15 mouse cellular contexts compared by ENCODE assay signal in genomic region chr17:30859989-30860585, GRCm38 (mm10). TPM values are rescaled to one million over a fixed set of nuclear protein-coding genes. Genes with fewer than 3 reads are reported as not detected.
DNase-seq lines count a peak whose midpoint lies in the region; ATAC-seq and TF ChIP-seq lines count a peak whose summit lies in the region.
"Had no signal": no experiment of that assay in that cellular context is flagged by ENCODE, and none has a peak within 500 bp of the region (broad histone marks: within the 10 kb centered on the region; RNA-seq: fewer than 3 reads in every experiment).

No protein-coding gene starts in this region.

- H3K36me3 ChIP-seq in forebrain, embryonic 10.5 days (replicated peaks) = no peaks in the 10 kb centered on the region
- H3K36me3 ChIP-seq in hindbrain, embryonic 12.5 days = no peaks in the 10 kb centered on the region
- H3K36me3 ChIP-seq in midbrain, embryonic 14.5 days (ENCODE audit: control insufficient read depth, insufficient read depth, low read length) = no peaks in the 10 kb centered on the region
- H3K36me3 ChIP-seq: embryonic facial prominence, embryonic 13.5 days had no signal

- H3K4me1 ChIP-seq in forebrain, embryonic 10.5 days = peaks cover 33% of the 10 kb centered on the region
- H3K4me1 ChIP-seq in hindbrain, embryonic 12.5 days = peaks cover 33% of the 10 kb centered on the region
- peaks cover 23% of the 10 kb centered on the region for H3K4me1 ChIP-seq in midbrain, embryonic 14.5 days (ENCODE audit: control insufficient read depth, insufficient read depth, low read length)

- H3K9ac ChIP-seq in hindbrain, embryonic 12.5 days = 0 out of 2 replicates have a peak overlapping the region, but pooled peaks have one; percentile 32
- H3K9ac ChIP-seq in midbrain, embryonic 14.5 days (replicated peaks; ENCODE audit: low read length) = no peak overlapping the region
- H3K9ac ChIP-seq: embryonic facial prominence, embryonic 13.5 days had no signal

- H3K27me3 ChIP-seq in forebrain, embryonic 10.5 days (ENCODE audit: poor library complexity, severe bottlenecking) = no peaks in the 10 kb centered on the region
- H3K27me3 ChIP-seq in hindbrain, embryonic 12.5 days = no peaks in the 10 kb centered on the region
- H3K27me3 ChIP-seq in midbrain, embryonic 14.5 days (ENCODE audit: control insufficient read depth, insufficient read depth, low read length) = no peaks in the 10 kb centered on the region
- H3K27me3 ChIP-seq: embryonic facial prominence, embryonic 13.5 days had no signal

- peak; percentile 80 for DNase-seq in Muller cell, postnatal 12 days (ENCODE audit: inconsistent ontology term)
- no peak for DNase-seq in forebrain, embryonic 10.5 days (ENCODE audit: extremely low spot score, low spot score)
- DNase-seq in midbrain, embryonic 14.5 days = peak; percentile 72
- no peak for DNase-seq in ovary, postnatal 14 days (ENCODE audit: low spot score)
- no peak for DNase-seq in gastrocnemius, adult 2 months
- no peak for DNase-seq in adrenal gland, adult 8-10 months
- no peak for DNase-seq in layer of hippocampus, postnatal 36 days
- DNase-seq: cerebellum, adult 8-10 months; heart, adult 2 months; heart, postnatal 36 days; liver had no signal

- no peak for TF ChIP-seq CTCF in gastrocnemius, adult 2 months (IDR thresholded peaks at IDR 0.05)

- H3K4me3 ChIP-seq in forebrain, embryonic 10.5 days = no peak overlapping the region
- no peak overlapping the region for H3K4me3 ChIP-seq in hindbrain, embryonic 12.5 days
- no peak overlapping the region for H3K4me3 ChIP-seq in midbrain, embryonic 14.5 days (replicated peaks; ENCODE audit: low read depth, low read length)
- H3K4me3 ChIP-seq in gastrocnemius, adult 2 months = no peak overlapping the region
- H3K4me3 ChIP-seq: embryonic facial prominence, embryonic 13.5 days; heart, adult 2 months had no signal

- no peaks in the 10 kb centered on the region for H3K9me3 ChIP-seq in forebrain, embryonic 10.5 days
- no peaks in the 10 kb centered on the region for H3K9me3 ChIP-seq in hindbrain, embryonic 12.5 days (replicated peaks)
- no peaks in the 10 kb centered on the region for H3K9me3 ChIP-seq in midbrain, embryonic 14.5 days (ENCODE audit: control insufficient read depth, low read length)
- H3K9me3 ChIP-seq: embryonic facial prominence, embryonic 13.5 days had no signal

- WGBS in forebrain, embryonic 10.5 days = 45% methylated on average over 10 of the region's 10 CpGs
- WGBS in hindbrain, embryonic 12.5 days = 39% methylated on average over 10 of the region's 10 CpGs
- 17% methylated on average over 10 of the region's 10 CpGs for WGBS in midbrain, embryonic 14.5 days

- H3K4me2 ChIP-seq in hindbrain, embryonic 12.5 days (replicated peaks) = no peak overlapping the region
- no peak overlapping the region for H3K4me2 ChIP-seq in midbrain, embryonic 14.5 days (ENCODE audit: low read length)

- peak overlapping the region; percentile 71 for H3K27ac ChIP-seq in forebrain, embryonic 10.5 days
- peak overlapping the region; percentile 74 for H3K27ac ChIP-seq in hindbrain, embryonic 12.5 days
- peak overlapping the region; percentile 72 for H3K27ac ChIP-seq in midbrain, embryonic 14.5 days (replicated peaks; ENCODE audit: low read depth, low read length)
- no peak overlapping the region for H3K27ac ChIP-seq in gastrocnemius, adult 2 months
- H3K27ac ChIP-seq: embryonic facial prominence, embryonic 13.5 days; heart, adult 2 months had no signal

- intact Hi-C loops in gastrocnemius, adult 2 months (cut with DNase I) = no loop called here

- peak; percentile 55 for ATAC-seq in hindbrain, embryonic 12.5 days (ENCODE audit: low FRiP score)
- ATAC-seq in midbrain, embryonic 14.5 days (ENCODE audit: low FRiP score, low TSS enrichment) = peak; percentile 63
- ATAC-seq: lung, postnatal 0 days had no signal

RNA-seq across cellular contexts. Expression of gene Glp1r, which starts 41.5 kb away (rescaled TPM):
- 0.05 TPM in 1 of 2 replicates, not detected in the other for polyA plus RNA-seq in forebrain, embryonic 10.5 days (2016; fragmentation: Nextera tagmentation; extraction: Ambion mirVana)
- polyA plus RNA-seq in hindbrain, embryonic 12.5 days (2016; fragmentation: Nextera tagmentation; extraction: Ambion mirVana) = not detected in 2 replicates
- 0.46 and 0.58 TPM in 2 replicates for polyA plus RNA-seq in midbrain, embryonic 14.5 days (2014; fragmentation: Nextera tagmentation; extraction: Ambion mirVana)
- total RNA-seq in gastrocnemius, adult 2 months (2021) = not detected
- total RNA-seq in adrenal gland, adult 8-10 months (2022) = under 1 TPM; 0.08 to 0.20 (median 0.11) TPM
- total RNA-seq in layer of hippocampus, postnatal 36 days (2021) = 1 to 10 TPM; 2.8 to 3.8 TPM
- total RNA-seq: monocyte, adult 5-6 weeks had no signal

Comparison
In these comparisons a context has a peak if more than half of its experiments do, and no peak if none do; other contexts are left out.
1. DNase-seq: peak in Muller cell, postnatal 12 days (single experiment) and midbrain, embryonic 14.5 days (single experiment); none in forebrain, embryonic 10.5 days (single experiment), ovary, postnatal 14 days (single experiment), gastrocnemius, adult 2 months (single experiment), adrenal gland, adult 8-10 months (single experiment) and layer of hippocampus, postnatal 36 days (0 of 2).